Mouse (Mus musculus) liver, adult 2 months (tissue): ENCODE data around the gene Cgn.

ENCODE experiments used
- CTCF ChIP-seq: fragments of 200-500 bp; IDR thresholded peaks from 2 replicates; pipeline ENCODE4 v1.5.1; 2011; ENCODE audit warnings: low read depth, low read length, control low read depth
- POLR2A ChIP-seq: fragments of 200-500 bp; IDR thresholded peaks from 2 replicates; pipeline ENCODE4 v1.6.1; 2011; ENCODE audit warnings: low read length, control low read depth; ENCODE audit not compliant: insufficient read depth; ENCODE audit errors: extremely low read depth

- TF ChIP-seq POLR2A (no peak), CTCF (no peak)
Observed at GRCm38 (mm10) chr3:94819452-94820425, 33.4 kb upstream of the Cgn start.
